Mouse (Mus musculus) heart, adult 2 months (tissue): Measurements from ENCODE around the gene Inafm1. TPM values are rescaled to one million over a fixed set of nuclear protein-coding genes. Genes with fewer than 3 reads are reported as not detected.
A peak's percentile ranks its signal among the peaks of the same experiment; 100 is the strongest.

Source experiments
- DNase-seq, 2 experiments: peaks; one replicate each; pipeline ENCODE4 v3.0.0; 2021
- H3K27ac ChIP-seq: fragments of 200-600 bp; 2 replicates; pipeline ENCODE4 v1.8.1; 2022
- H3K27me3 ChIP-seq: fragments of 200-500 bp; 2 replicates; pipeline ENCODE4 v1.6.1; 2012; ENCODE audit warnings: mild to moderate bottlenecking, low read length, inconsistent platforms, mixed read lengths; ENCODE audit not compliant: control insufficient read depth, insufficient read depth
- H3K36me3 ChIP-seq: fragments of 200-500 bp; 2 replicates; pipeline ENCODE4 v1.6.1; 2012; ENCODE audit warnings: low read length, inconsistent platforms; ENCODE audit not compliant: control insufficient read depth, insufficient read depth
- H3K4me1 ChIP-seq: fragments of 200-500 bp; 2 replicates; pipeline ENCODE4 v1.6.1; 2011; ENCODE audit warnings: low read length; ENCODE audit not compliant: control insufficient read depth, insufficient read depth
- H3K4me3 ChIP-seq: fragments of 200-600 bp; 2 replicates; pipeline ENCODE4 v1.8.1; 2022
- H3K79me2 ChIP-seq: fragments of 200-500 bp; replicated peaks from 2 replicates; pipeline ENCODE4 v1.6.1; 2012; ENCODE audit warnings: mild to moderate bottlenecking, inconsistent platforms, low read length, moderate library complexity, mixed read lengths; ENCODE audit not compliant: control insufficient read depth, insufficient read depth
- H3K9ac ChIP-seq: fragments of 200-500 bp; 2 replicates; pipeline ENCODE4 v1.6.1; 2012; ENCODE audit warnings: low read depth, mild to moderate bottlenecking, control low read depth, inconsistent platforms, low read length, mixed read lengths
- CTCF ChIP-seq: fragments of 200-600 bp; IDR thresholded peaks from 2 replicates; pipeline ENCODE4 v1.8.1; 2022; ENCODE audit warnings: antibody characterized with exemption, mild to moderate bottlenecking, moderate library complexity
- EP300 ChIP-seq: fragments of 200-500 bp; IDR thresholded peaks from 2 replicates; pipeline ENCODE4 v1.6.1; 2011; ENCODE audit warnings: low read depth, low read length, control low read depth; ENCODE audit not compliant: insufficient read depth
- POLR2A ChIP-seq: fragments of 200-500 bp; IDR thresholded peaks from 2 replicates; pipeline ENCODE4 v1.6.1; 2011; ENCODE audit warnings: mild to moderate bottlenecking, low read depth, low read length, control low read depth; ENCODE audit not compliant: insufficient read depth
- WGBS: fragments of 180-500 bp; shearing (Covaris S2); methylation state at CpG from one replicate; pipeline ENCODE4 v1.1.7; 2018; 5-methylcytosine and 5-hydroxymethylcytosine counted together
- intact Hi-C: fragments of 180-260 bp; cut with DNase I; formaldehyde crosslinking; loops from one replicate; pipeline ENCODE4 v1.15.1; 2025
- polyA plus RNA-seq: library from polyadenylated mRNA; depleted of rRNA; stranded (reverse); fragments of >200 nt; gene quantifications from 2 replicates; pipeline ENCODE4 v1.2.3, GENCODE M21; 2012
- total RNA-seq, 2 experiments: library from RNA; stranded (reverse); gene quantifications; 2 replicates each; pipeline ENCODE4 v1.2.3; 2021

The Inafm1 gene
- total and polyA plus RNA-seq, 3 experiments = 15.4 to 17.4 (median 16.3) TPM

GRCm38 (mm10) chr7:16314221-16314775 is 40.9 kb upstream of the Inafm1 start:
- no peak for TF ChIP-seq POLR2A
- TF ChIP-seq EP300 = no peak
- no peak; the same call in 1 of the 2 replicates for TF ChIP-seq CTCF
- Histone ChIP-seq H3K36me3 (no peaks in the 10 kb centered on the region), H3K27me3 (no peaks in the 10 kb centered on the region), H3K4me3 (peak overlapping the region; percentile 83), H3K27ac (peak overlapping the region; percentile 100), H3K79me2 (no peaks in the 10 kb centered on the region), H3K9ac (peak overlapping the region; percentile 64), H3K4me1 (peaks cover 8% of the 10 kb centered on the region)
- 16% methylated on average over 13 of the region's 13 CpGs for WGBS
- no peak for DNase-seq
- intact Hi-C loops = loop anchor here (1.0 to 10.0 kb wide), 3 partner anchors 20 to 421 kb away; partner anchors contain the start of genes Ap2s1 and Tmem160

DNA sequence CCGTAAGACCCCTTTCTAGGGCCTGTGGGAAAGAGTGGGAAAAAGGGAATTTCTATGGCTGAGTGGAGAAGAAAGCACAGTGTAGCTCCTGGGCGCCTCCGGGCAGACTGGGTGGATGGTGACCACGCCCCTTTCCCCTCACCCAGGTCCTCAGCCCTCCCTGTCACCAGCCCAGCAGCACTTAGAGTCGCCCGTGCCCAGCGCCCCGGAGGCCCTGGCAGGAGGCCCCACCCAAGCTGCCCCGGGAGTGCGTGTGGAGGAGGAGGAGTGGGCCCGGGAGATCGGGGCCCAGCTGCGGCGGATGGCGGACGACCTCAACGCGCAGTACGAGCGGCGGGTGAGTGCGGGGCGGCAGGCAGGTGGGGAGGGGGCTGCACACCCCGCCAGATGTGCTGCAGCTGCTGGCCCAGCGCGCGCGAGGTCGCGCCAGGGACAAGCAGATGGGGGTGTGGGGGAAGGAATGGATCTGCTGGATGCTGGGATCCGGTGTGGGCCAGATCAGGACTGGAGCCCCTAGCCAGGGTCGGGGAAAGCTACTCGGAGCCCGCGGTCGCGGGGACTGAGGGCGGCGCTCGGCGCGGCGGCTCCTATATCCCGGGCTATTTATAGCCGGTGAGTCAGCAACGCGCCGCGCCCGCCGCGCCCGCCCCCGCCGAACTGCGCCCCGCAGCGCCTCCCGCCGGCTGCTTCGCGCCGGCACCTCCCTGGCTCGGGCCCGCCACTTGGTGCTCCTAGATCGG is 40.2 kb upstream of the Inafm1 start:
- WGBS = under 1% methylated on average over 64 of the region's 66 CpGs
- Histone ChIP-seq H3K27ac (peak overlapping the region; percentile 100), H3K79me2 (no peaks in the 10 kb centered on the region), H3K36me3 (no peaks in the 10 kb centered on the region), H3K4me3 (peak overlapping the region; percentile 83), H3K9ac (peak overlapping the region; percentile 100), H3K4me1 (peaks cover 12% of the 10 kb centered on the region), H3K27me3 (no peaks in the 10 kb centered on the region)
- TF ChIP-seq EP300 (peak; percentile 83), CTCF (peak; percentile 68), POLR2A (peak; percentile 99)
- intact Hi-C loops = loop anchor here (1.0 to 10.0 kb wide), 4 partner anchors 19 to 421 kb away; partner anchors contain the start of genes Ap2s1 and Tmem160
- DNase-seq = peak; percentile 92 to 93

GRCm38 (mm10) chr7:16312672-16313311 is 39.4 kb upstream of the Inafm1 start:
- 0% methylated on average over 12 of the region's 12 CpGs for WGBS
- H3K4me1 ChIP-seq = peaks cover 12% of the 10 kb centered on the region
- intact Hi-C loops = loop anchor here (1.0 to 10.0 kb wide), 3 partner anchors 89 to 422 kb away; partner anchors contain the start of genes Ap2s1 and Tmem160

GRCm38 (mm10) chr7:16312011-16312671 is 38.7 kb upstream of the Inafm1 start:
- H3K4me3 ChIP-seq = peak overlapping the region; percentile 83
- H3K9ac ChIP-seq = peak overlapping the region; percentile 100
- peak overlapping the region; percentile 100 for H3K27ac ChIP-seq
- H3K36me3 ChIP-seq = no peaks in the 10 kb centered on the region
- no peaks in the 10 kb centered on the region for H3K79me2 ChIP-seq
- under 1% methylated on average over 49 of the region's 49 CpGs for WGBS
- H3K4me1 ChIP-seq = peaks cover 12% of the 10 kb centered on the region
- intact Hi-C loops = loop anchor here (10.0 kb wide), 2 partner anchors 143 to 423 kb away; partner anchors contain the start of genes Ap2s1 and Tmem160
- H3K27me3 ChIP-seq = no peaks in the 10 kb centered on the region
- no peak; the same call in 1 of the 2 replicates for TF ChIP-seq POLR2A
- TF ChIP-seq EP300 = no peak
- no peak for TF ChIP-seq CTCF
- DNase-seq = peak; percentile 78 to 83

More at GRCm38 (mm10) chr7:16312672-16313311, 39.4 kb upstream of the Inafm1 start:
- H3K36me3 ChIP-seq = no peaks in the 10 kb centered on the region
- no peaks in the 10 kb centered on the region for H3K27me3 ChIP-seq
- H3K9ac ChIP-seq = peak overlapping the region; percentile 100
- TF ChIP-seq POLR2A (peak; percentile 72), CTCF (no peak)
- H3K79me2 ChIP-seq = no peaks in the 10 kb centered on the region
- peak overlapping the region; percentile 83 for H3K4me3 ChIP-seq
- H3K27ac ChIP-seq = peak overlapping the region; percentile 100
- peak; percentile 84 to 88 for DNase-seq

GRCm38 (mm10) chr7:16311453-16312004 is 38.1 kb upstream of the Inafm1 start:
- Histone ChIP-seq H3K4me3 (peak overlapping the region; percentile 83), H3K4me1 (peaks cover 12% of the 10 kb centered on the region), H3K9ac (peak overlapping the region; percentile 100), H3K79me2 (no peaks in the 10 kb centered on the region), H3K27me3 (no peaks in the 10 kb centered on the region), H3K36me3 (no peaks in the 10 kb centered on the region), H3K27ac (peak overlapping the region; percentile 100)
- intact Hi-C loops = loop anchor here (10.0 kb wide), 2 partner anchors 143 to 423 kb away; partner anchors contain the start of genes Ap2s1 and Tmem160
- no peak for TF ChIP-seq POLR2A
- TF ChIP-seq EP300 = no peak
- TF ChIP-seq CTCF = no peak
- peak; percentile 59 to 68 for DNase-seq
- 3% methylated on average over 14 of the region's 14 CpGs for WGBS
